Comparison of ENCODE assay signal across 14 mouse cellular contexts in the genomic region with DNA sequence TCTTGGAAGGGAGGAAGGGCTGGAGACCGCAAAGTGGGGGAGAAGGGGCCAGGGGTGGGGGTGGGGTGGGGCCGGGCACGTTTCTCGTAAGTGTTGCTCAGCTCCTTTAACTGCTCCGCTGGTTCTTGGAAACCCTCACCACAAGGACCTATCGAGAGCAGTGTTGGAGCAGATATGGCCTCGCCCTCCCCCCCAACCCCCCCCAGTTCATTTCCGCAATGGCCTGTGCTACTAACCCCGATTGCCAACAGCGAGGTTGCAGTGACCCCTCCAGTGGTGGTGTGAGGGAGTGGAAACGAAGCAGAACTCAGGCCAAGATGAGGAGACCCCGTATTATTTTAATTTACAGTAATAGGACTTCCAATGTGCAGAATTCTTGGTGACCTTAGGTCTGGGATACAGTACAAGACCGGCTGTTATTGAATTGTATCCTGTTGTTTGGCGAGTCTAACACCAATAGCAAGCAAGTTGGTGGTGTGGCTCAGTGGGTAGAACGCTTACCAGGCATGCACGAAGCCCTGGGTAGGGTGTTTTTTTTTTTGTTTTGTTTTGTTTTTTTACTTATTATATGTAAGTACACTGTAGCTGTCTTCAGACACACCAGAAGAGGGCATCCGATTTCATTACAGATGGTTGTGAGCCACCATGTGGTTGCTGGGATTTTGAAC. TPM values are rescaled to one million over a fixed set of nuclear protein-coding genes. Genes with fewer than 3 reads are reported as not detected.
A peak's percentile ranks its signal among the peaks of the same experiment; 100 is the strongest.
DNase-seq lines count a peak whose midpoint lies in the region; ATAC-seq and TF ChIP-seq lines count a peak whose summit lies in the region.
"Had no signal": no experiment of that assay in that cellular context is flagged by ENCODE, and none has a peak within 500 bp of the region (broad histone marks: within the 10 kb centered on the region; RNA-seq: fewer than 3 reads in every experiment).

No protein-coding gene starts in this region.

- no peak overlapping the region for H3K9ac ChIP-seq in intestine, embryonic 16.5 days (ENCODE audit: low read depth, low read length)
- H3K9ac ChIP-seq: hindbrain, embryonic 12.5 days; midbrain, embryonic 12.5 days had no signal

- H3K4me2 ChIP-seq in intestine, embryonic 16.5 days (ENCODE audit: low read depth, low read length) = no peak overlapping the region
- H3K4me2 ChIP-seq: hindbrain, embryonic 12.5 days; midbrain, embryonic 12.5 days had no signal

- peak; percentile 66 for ATAC-seq in activated CD4-positive, CD25-positive, alpha-beta regulatory T cell, adult 4 months
- ATAC-seq in intestine, embryonic 16.5 days = peak; percentile 55; the same call in 1 of the 2 replicates
- ATAC-seq in neutrophil, adult 5-6 weeks (ENCODE audit: extremely low read depth, insufficient number of reproducible peaks, low FRiP score, poor library complexity, severe bottlenecking) = peak; percentile 49
- ATAC-seq: Patski had no signal

- H3K9me3 ChIP-seq in intestine, embryonic 16.5 days (ENCODE audit: control insufficient read depth, low read length) = no peaks in the 10 kb centered on the region
- H3K9me3 ChIP-seq: hindbrain, embryonic 12.5 days; midbrain, embryonic 12.5 days had no signal

- H3K4me1 ChIP-seq in lung, adult 2 months (ENCODE audit: control insufficient read depth, insufficient read depth, low read length) = peaks cover 9% of the 10 kb centered on the region
- H3K4me1 ChIP-seq in intestine, embryonic 16.5 days (ENCODE audit: control insufficient read depth, insufficient read depth, low read length) = peaks cover 8% of the 10 kb centered on the region
- H3K4me1 ChIP-seq: hindbrain, embryonic 12.5 days; midbrain, embryonic 12.5 days had no signal

- no peaks in the 10 kb centered on the region for H3K36me3 ChIP-seq in intestine, embryonic 16.5 days (ENCODE audit: control insufficient read depth, insufficient read depth, low read length)
- H3K36me3 ChIP-seq: midbrain, embryonic 12.5 days had no signal

- TF ChIP-seq CTCF in lung, adult 2 months (IDR thresholded peaks at IDR 0.05; ENCODE audit: insufficient read depth, low read length) = no peak

- DNase-seq in lung, adult 18-20 months = peak; percentile 19 to 37
- DNase-seq in lung, adult 2 months = no peak
- DNase-seq in left cerebral cortex, postnatal 10 days (ENCODE audit: extremely low spot score in 1 of 2, low spot score in 2 of 2) = no peak
- DNase-seq in retina, embryonic 14.5 days (ENCODE audit: low spot score) = no peak
- DNase-seq in kidney, postnatal 10 days = no peak
- DNase-seq: gastrocnemius, adult 2 months had no signal

- no peaks in the 10 kb centered on the region for H3K27me3 ChIP-seq in intestine, embryonic 16.5 days (replicated peaks; ENCODE audit: control insufficient read depth, insufficient read depth, low read length)
- H3K27me3 ChIP-seq: Patski had no signal

- intact Hi-C loops in left cerebral cortex, postnatal 10 days (cut with DNase I) = no loop called here

- WGBS in lung, adult 2 months = 50% methylated on average over 17 of the region's 17 CpGs
- 77% methylated on average over 17 of the region's 17 CpGs for WGBS in intestine, embryonic 16.5 days

- no peak for TF ChIP-seq POLR2A in lung, adult 2 months (IDR thresholded peaks at IDR 0.05; ENCODE audit: borderline replicate concordance, extremely low read depth, low read depth, low read length)

- no peak overlapping the region for H3K4me3 ChIP-seq in lung, adult 2 months (replicated peaks; ENCODE audit: extremely low read depth, low read depth, low read length)
- no peak overlapping the region for H3K4me3 ChIP-seq in intestine, embryonic 16.5 days (ENCODE audit: low read length)
- H3K4me3 ChIP-seq: gastrocnemius, adult 2 months; hindbrain, embryonic 12.5 days; midbrain, embryonic 12.5 days had no signal

- H3K27ac ChIP-seq in intestine, embryonic 16.5 days (ENCODE audit: low read length) = no peak overlapping the region
- H3K27ac ChIP-seq: gastrocnemius, adult 2 months; hindbrain, embryonic 12.5 days; midbrain, embryonic 12.5 days had no signal

RNA-seq across cellular contexts. Expression of a gene that starts 10.4 kb away (rescaled TPM):
- 35.8 and 48.0 TPM in 2 replicates for polyA plus RNA-seq in lung, adult 2 months (2012; rRNA removed)
- 100 to 1,000 TPM; 291 to 376 TPM for polyA plus RNA-seq in activated CD4-positive, CD25-positive, alpha-beta regulatory T cell, adult 4 months (2017; shearing (Covaris generic))
- 11.8 and 12.8 TPM in 2 replicates for polyA plus RNA-seq in intestine, embryonic 16.5 days (2015; fragmentation: Nextera tagmentation; extraction: Ambion mirVana)
- total RNA-seq in neutrophil, adult 5-6 weeks (2017) = 632 and 640 TPM in 2 replicates
- 1 to 10 TPM; 3.7 to 5.2 TPM for total RNA-seq in left cerebral cortex, postnatal 10 days (2021)

RNA-seq across cellular contexts. Expression of a gene that starts 48.5 kb away (rescaled TPM):
- polyA plus RNA-seq in lung, adult 2 months (2012; rRNA removed) = not detected in 2 replicates
- polyA plus RNA-seq in activated CD4-positive, CD25-positive, alpha-beta regulatory T cell, adult 4 months (2017; shearing (Covaris generic)) = under 1 TPM in 1 of 2 experiments, not detected in 1; 0.29 TPM
- not detected in 2 replicates for polyA plus RNA-seq in intestine, embryonic 16.5 days (2015; fragmentation: Nextera tagmentation; extraction: Ambion mirVana)
- total RNA-seq in neutrophil, adult 5-6 weeks (2017) = not detected in 2 replicates
- total RNA-seq in left cerebral cortex, postnatal 10 days (2021) = not detected
- total RNA-seq: gastrocnemius, adult 2 months; layer of hippocampus, postnatal 14 days had no signal
- polyA plus RNA-seq: embryonic facial prominence, embryonic 11.5 days; hindbrain, embryonic 12.5 days; midbrain, embryonic 12.5 days; Patski had no signal

RNA-seq across cellular contexts. Expression of a gene that starts 48.6 kb away (rescaled TPM):
- polyA plus RNA-seq in lung, adult 2 months (2012; rRNA removed) = 16.5 and 17.7 TPM in 2 replicates
- polyA plus RNA-seq in activated CD4-positive, CD25-positive, alpha-beta regulatory T cell, adult 4 months (2017; shearing (Covaris generic)) = 10 to 100 TPM; 11.5 to 14.2 TPM
- polyA plus RNA-seq in intestine, embryonic 16.5 days (2015; fragmentation: Nextera tagmentation; extraction: Ambion mirVana) = 12.4 and 12.6 TPM in 2 replicates
- 9.8 and 9.9 TPM in 2 replicates for total RNA-seq in neutrophil, adult 5-6 weeks (2017)
- total RNA-seq in left cerebral cortex, postnatal 10 days (2021) = 10 to 100 TPM; 47.1 to 48.1 TPM

RNA-seq across cellular contexts. Expression of a gene that starts 51.2 kb away (rescaled TPM):
- 0.28 TPM in 1 of 2 replicates, not detected in the other for polyA plus RNA-seq in lung, adult 2 months (2012; rRNA removed)
- polyA plus RNA-seq in activated CD4-positive, CD25-positive, alpha-beta regulatory T cell, adult 4 months (2017; shearing (Covaris generic)) = 1 to 10 TPM in 1 of 2 experiments, under 1 TPM in 1; 0.57 to 2.0 TPM
- 0.33 and 0.87 TPM in 2 replicates for polyA plus RNA-seq in intestine, embryonic 16.5 days (2015; fragmentation: Nextera tagmentation; extraction: Ambion mirVana)
- not detected in 2 replicates for total RNA-seq in neutrophil, adult 5-6 weeks (2017)
- not detected for total RNA-seq in left cerebral cortex, postnatal 10 days (2021)
- total RNA-seq: gastrocnemius, adult 2 months; layer of hippocampus, postnatal 14 days had no signal

Comparison
In these comparisons a context has a peak if more than half of its experiments do, and no peak if none do; other contexts are left out.
1. DNase-seq: peak in lung, adult 18-20 months (2 of 2); none in lung, adult 2 months (single experiment), left cerebral cortex, postnatal 10 days (0 of 2), retina, embryonic 14.5 days (single experiment) and kidney, postnatal 10 days (single experiment).
2. Peak in every context shown above with its lines, with median percentiles within 50 percentile points of each other: ATAC-seq.